Mouse (Mus musculus) large intestine, adult 2 months (tissue): ENCODE results near the gene Mlxipl. TPM values are rescaled to one million over a fixed set of nuclear protein-coding genes. Genes with fewer than 3 reads are reported as not detected.

ENCODE experiments used
- DNase-seq: peaks from one replicate; pipeline ENCODE4 v3.0.0-alpha.2; 2012; ENCODE audit warnings: low read depth, low spot score
- WGBS: fragments of 180-500 bp; shearing (Covaris S2); methylation state at CpG from one replicate; pipeline ENCODE4 v1.1.7; 2018; 5-methylcytosine and 5-hydroxymethylcytosine counted together
- polyA plus RNA-seq: library from polyadenylated mRNA; depleted of rRNA; stranded (reverse); fragments of >200 nt; gene quantifications from 2 replicates; pipeline ENCODE4 v1.2.3, GENCODE M21; 2012

The Mlxipl gene
- polyA plus RNA-seq, 1 experiment: 80.5 TPM

- under 1% methylated on average over 78 of the region's 83 CpGs for WGBS
Measured at GRCm38 (mm10) chr5:135077564-135078481, 11.9 kb upstream of the Mlxipl start, which contains the start of gene Vps37d. Gene Vps37d (minus strand): TSS chr5:135078266.

GRCm38 (mm10) chr5:135078482-135078810 lies 11.2 kb upstream of the Mlxipl start:
- DNase-seq: no peak
- 1% methylated on average over 11 of the region's 11 CpGs for WGBS

More at GRCm38 (mm10) chr5:135077564-135078481, 11.9 kb upstream of the Mlxipl start, which contains the start of gene Vps37d:
- peak; percentile 56 for DNase-seq

GRCm38 (mm10) chr5:135079578-135079977 lies 10.1 kb upstream of the Mlxipl start:
- 85% methylated on average over 2 of the region's 2 CpGs for WGBS
- DNase-seq: no peak

- DNase-seq: no peak
- WGBS: 68% methylated on average over 5 of the region's 5 CpGs
Measured at GRCm38 (mm10) chr5:135080539-135080938, 9.2 kb upstream of the Mlxipl start.

DNA sequence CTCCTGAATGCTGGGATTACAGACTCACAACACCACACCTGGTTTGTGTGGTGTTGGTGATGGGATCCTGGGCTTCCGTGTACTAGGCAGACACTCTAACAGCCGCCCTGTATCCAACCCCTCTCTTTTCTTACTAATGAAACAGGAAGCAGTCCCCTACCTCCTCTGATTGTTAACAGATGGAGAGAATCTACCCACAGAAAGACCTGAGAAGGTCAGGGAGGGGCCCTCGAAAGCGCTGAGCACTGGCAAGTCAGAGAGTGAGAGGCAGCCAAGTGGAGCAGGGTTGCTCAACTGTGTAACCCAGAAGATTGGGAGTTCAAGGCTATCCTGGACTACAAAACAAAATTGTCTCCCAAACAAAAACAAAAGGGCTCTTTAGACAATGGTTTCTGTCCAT lies 2.8 kb upstream of the Mlxipl start:
- no peak for DNase-seq
- WGBS: 56% methylated on average over 4 of the region's 4 CpGs

- DNase-seq: no peak
Measured at GRCm38 (mm10) chr5:135100981-135101380, 11.3 kb downstream of the Mlxipl start.

GRCm38 (mm10) chr5:135103999-135104660 lies 14.4 kb downstream of the Mlxipl start:
- no peak for DNase-seq
- 59% methylated on average over 11 of the region's 11 CpGs for WGBS

More at GRCm38 (mm10) chr5:135100981-135101380, 11.3 kb downstream of the Mlxipl start:
- whole genome bisulfite sequencing: 41% methylated on average over 1 of the region's 1 CpGs

- WGBS: under 1% methylated on average over 48 of the region's 48 CpGs
- peak; percentile 87 for DNase-seq
Measured at GRCm38 (mm10) chr5:135106758-135107256, 17.1 kb downstream of the Mlxipl start.

- peak; percentile 61 for DNase-seq
- 2% methylated on average over 40 of the region's 40 CpGs for WGBS
Measured at GRCm38 (mm10) chr5:135107521-135108501, 18.1 kb downstream of the Mlxipl start.

GRCm38 (mm10) chr5:135109017-135109416 lies 19.3 kb downstream of the Mlxipl start:
- 34% methylated on average over 6 of the region's 6 CpGs for WGBS
- no peak for DNase-seq

GRCm38 (mm10) chr5:135109426-135109825 lies 19.7 kb downstream of the Mlxipl start:
- DNase-seq: no peak
- 75% methylated on average over 3 of the region's 3 CpGs for WGBS

DNA sequence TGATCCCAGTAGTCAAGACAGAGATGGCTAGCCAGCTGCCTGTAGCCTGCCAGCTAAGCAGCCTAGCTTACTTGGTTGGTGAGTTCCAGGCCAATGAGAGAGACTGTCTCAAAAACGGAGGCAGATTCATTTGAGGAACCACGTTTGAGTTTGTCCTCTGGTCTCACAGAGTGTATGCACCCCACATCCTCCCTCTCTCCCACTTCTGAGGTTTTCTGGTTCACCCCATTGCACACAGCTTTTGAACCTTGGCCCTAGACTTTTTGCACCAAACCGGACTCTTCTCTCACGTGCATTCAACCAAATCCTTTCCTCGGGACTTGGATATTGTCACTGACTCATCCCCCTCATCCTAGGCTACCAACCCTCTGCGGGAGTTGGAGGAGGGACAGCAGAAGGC lies 20.3 kb downstream of the Mlxipl start:
- no peak for DNase-seq
- 60% methylated on average over 6 of the region's 6 CpGs for WGBS

DNA sequence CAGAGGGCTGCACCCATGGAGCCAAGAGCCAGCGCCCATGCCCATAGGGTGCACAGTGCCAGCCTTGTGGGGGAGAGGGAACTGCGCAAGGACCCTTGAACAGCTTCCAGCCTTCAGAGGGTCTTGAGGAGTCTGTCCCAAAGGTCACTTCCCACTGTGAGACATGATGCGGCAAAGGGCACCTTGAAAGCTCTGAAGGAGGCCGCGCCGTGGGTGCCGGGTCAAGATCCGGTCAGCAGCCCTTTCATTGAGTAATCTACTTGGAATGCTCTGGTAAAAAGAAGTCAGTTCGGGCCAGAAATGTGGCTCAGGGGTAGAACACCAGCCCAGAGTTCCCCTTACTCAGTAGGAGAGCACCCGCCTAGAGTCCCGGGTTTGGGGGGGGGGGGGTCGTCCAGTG lies 24.1 kb downstream of the Mlxipl start:
- 83% methylated on average over 12 of the region's 12 CpGs for WGBS
- DNase-seq: no peak

DNA sequence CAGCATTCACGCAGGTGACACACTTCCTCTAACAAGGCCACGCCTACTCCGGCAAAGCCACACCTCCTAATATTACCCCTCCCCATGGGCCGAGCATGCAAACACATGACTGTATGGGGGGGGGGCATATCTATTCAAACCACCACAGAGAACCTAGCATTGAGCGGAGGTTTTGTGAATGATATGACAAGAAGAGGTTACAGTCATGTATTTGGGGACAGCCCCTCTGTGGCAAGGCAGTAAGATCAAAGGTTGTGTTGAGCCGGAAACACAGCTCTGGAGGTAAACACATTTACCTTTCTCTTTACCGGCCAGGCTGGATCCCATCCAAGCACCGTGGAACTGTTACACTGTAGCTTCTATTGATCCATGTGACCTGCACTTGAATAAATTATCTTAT lies 25.6 kb downstream of the Mlxipl start:
- peak; percentile 64 for DNase-seq
- 36% methylated on average over 8 of the region's 8 CpGs for WGBS

DNA sequence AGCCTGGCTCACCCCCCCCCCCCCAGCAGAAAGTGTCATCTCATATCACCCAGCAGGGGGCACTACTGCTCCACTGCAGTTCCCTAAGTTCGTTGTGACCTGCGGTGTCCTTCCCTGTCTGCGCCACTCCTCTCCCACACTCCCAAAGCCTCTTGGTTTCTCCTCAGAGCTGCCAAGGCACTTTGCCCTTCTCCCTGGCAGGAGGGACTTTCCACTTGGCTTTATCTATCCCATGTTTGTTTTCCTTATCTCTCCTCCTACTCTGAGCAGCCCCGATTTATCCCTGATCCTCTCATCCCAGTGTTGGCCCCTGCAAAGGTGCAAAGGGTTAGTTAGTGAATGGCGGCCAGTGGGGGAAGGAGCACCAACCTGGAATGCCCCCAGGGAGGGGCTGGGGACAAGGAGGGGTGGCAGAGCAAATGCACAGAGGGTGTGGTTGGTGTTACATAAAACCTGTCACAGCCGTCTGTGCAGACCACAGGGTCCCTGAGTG lies 28.9 kb downstream of the Mlxipl start:
- peak; percentile 59 for DNase-seq
- WGBS: 7% methylated on average over 6 of the region's 6 CpGs

- WGBS: 54% methylated on average over 4 of the region's 4 CpGs
- DNase-seq: no peak
Measured at GRCm38 (mm10) chr5:135120753-135121152, 31.1 kb downstream of the Mlxipl start.

- no peak for DNase-seq
- 75% methylated on average over 6 of the region's 6 CpGs for WGBS
Measured at GRCm38 (mm10) chr5:135126121-135126520, 36.4 kb downstream of the Mlxipl start.

DNA sequence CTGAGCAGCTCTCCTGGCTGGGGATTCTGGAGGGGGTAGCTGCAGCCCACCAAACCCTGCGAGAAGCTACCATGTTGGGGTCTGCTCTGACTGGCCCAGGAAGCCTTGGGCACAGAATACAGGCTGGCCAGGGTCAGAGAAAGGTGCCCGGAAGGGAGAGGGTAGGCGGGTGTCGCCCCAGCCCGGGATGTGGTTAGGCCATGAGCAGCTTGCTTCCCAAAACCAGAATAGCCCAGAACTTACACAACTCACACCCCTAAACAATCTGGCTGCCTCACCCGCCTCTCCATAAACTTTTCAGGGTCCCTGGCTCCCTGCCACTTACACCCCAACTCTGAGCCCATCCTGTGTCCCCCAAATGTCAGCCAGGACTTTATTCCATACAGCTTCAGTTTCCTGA lies 38.0 kb downstream of the Mlxipl start:
- 85% methylated on average over 6 of the region's 6 CpGs for WGBS
- no peak for DNase-seq

- WGBS: 89% methylated on average over 4 of the region's 4 CpGs
- no peak for DNase-seq
Measured at GRCm38 (mm10) chr5:135129747-135130146, 40.1 kb downstream of the Mlxipl start.
